Mouse (Mus musculus) lung, adult 2 months (tissue): ENCODE measurements around the gene Efnb3. TPM values are rescaled to one million over a fixed set of nuclear protein-coding genes. Genes with fewer than 3 reads are reported as not detected.

Experiments
- DNase-seq: peaks from one replicate; pipeline ENCODE4 v3.0.0; 2022
- H3K4me1 ChIP-seq: fragments of 200-500 bp; 2 replicates; pipeline ENCODE4 v1.6.1; 2011; ENCODE audit warnings: low read length; ENCODE audit not compliant: control insufficient read depth, insufficient read depth
- H3K4me3 ChIP-seq: fragments of 200-500 bp; replicated peaks from 2 replicates; pipeline ENCODE3; 2011; ENCODE audit warnings: low read depth, mild to moderate bottlenecking, control low read depth, low read length; ENCODE audit errors: extremely low read depth
- CTCF ChIP-seq: fragments of 200-500 bp; IDR thresholded peaks from 2 replicates; pipeline ENCODE4 v1.5.1; 2011; ENCODE audit warnings: mild to moderate bottlenecking, low read length, control low read depth; ENCODE audit not compliant: insufficient read depth
- POLR2A ChIP-seq: fragments of 200-500 bp; IDR thresholded peaks from 2 replicates; pipeline ENCODE4 v1.6.1; 2011; ENCODE audit warnings: low read depth, mild to moderate bottlenecking, control low read depth, low read length, borderline replicate concordance; ENCODE audit errors: extremely low read depth
- WGBS: fragments of 180-500 bp; shearing (Covaris S2); methylation state at CpG from one replicate; pipeline ENCODE4 v1.1.7; 2018; 5-methylcytosine and 5-hydroxymethylcytosine counted together
- polyA plus RNA-seq: library from polyadenylated mRNA; depleted of rRNA; stranded (reverse); fragments of >200 nt; gene quantifications from 2 replicates; pipeline ENCODE4 v1.2.3, GENCODE M21; 2012

Efnb3 gene
- polyA plus RNA-seq, 1 experiment = 0.88 TPM

GRCm38 (mm10) chr11:69601768-69602167 is 41.8 kb upstream of the Efnb3 start:
- WGBS = 57% methylated on average over 3 of the region's 3 CpGs
- TF ChIP-seq POLR2A (no peak), CTCF (no peak)
- no peaks in the 10 kb centered on the region; the same call in 1 of the 2 replicates for H3K4me1 ChIP-seq

GRCm38 (mm10) chr11:69600098-69600497 is 40.1 kb upstream of the Efnb3 start:
- TF ChIP-seq CTCF (no peak), POLR2A (no peak)
- no peak overlapping the region for H3K4me3 ChIP-seq
- 23% methylated on average over 6 of the region's 6 CpGs for WGBS
- no peaks in the 10 kb centered on the region for H3K4me1 ChIP-seq
- DNase-seq = no peak

More at GRCm38 (mm10) chr11:69601768-69602167, 41.8 kb upstream of the Efnb3 start:
- no peak for DNase-seq
- H3K4me3 ChIP-seq = no peak overlapping the region

- DNase-seq = no peak
- Histone ChIP-seq H3K4me3 (no peak overlapping the region), H3K4me1 (no peaks in the 10 kb centered on the region)
- TF ChIP-seq POLR2A (no peak), CTCF (no peak)
- WGBS = 18% methylated on average over 9 of the region's 9 CpGs
These were observed 39.4 kb upstream of the Efnb3 start for GRCm38 (mm10) chr11:69599436-69599835.

GRCm38 (mm10) chr11:69594853-69595252 is 34.8 kb upstream of the Efnb3 start:
- H3K4me3 ChIP-seq = no peak overlapping the region
- DNase-seq = no peak
- 95% methylated on average over 6 of the region's 6 CpGs for WGBS
- no peaks in the 10 kb centered on the region for H3K4me1 ChIP-seq
- TF ChIP-seq POLR2A (no peak), CTCF (no peak)

GRCm38 (mm10) chr11:69592799-69593198 is 32.8 kb upstream of the Efnb3 start:
- no peak for TF ChIP-seq POLR2A
- no peak for TF ChIP-seq CTCF
- Histone ChIP-seq H3K4me3 (no peak overlapping the region), H3K4me1 (no peaks in the 10 kb centered on the region)
- DNase-seq = no peak
- 75% methylated on average over 4 of the region's 4 CpGs for WGBS

- DNase-seq = no peak
- H3K4me1 ChIP-seq = no peaks in the 10 kb centered on the region
- TF ChIP-seq POLR2A (no peak), CTCF (no peak)
- 73% methylated on average over 7 of the region's 7 CpGs for WGBS
- no peak overlapping the region for H3K4me3 ChIP-seq
These were observed 32.1 kb upstream of the Efnb3 start for GRCm38 (mm10) chr11:69591899-69592637.

GRCm38 (mm10) chr11:69591424-69591823 is 31.4 kb upstream of the Efnb3 start:
- H3K4me3 ChIP-seq = no peak overlapping the region
- DNase-seq = no peak
- 87% methylated on average over 3 of the region's 3 CpGs for WGBS
- no peaks in the 10 kb centered on the region for H3K4me1 ChIP-seq
- TF ChIP-seq CTCF (no peak), POLR2A (no peak)

- no peak for DNase-seq
- no peaks in the 10 kb centered on the region for H3K4me1 ChIP-seq
- WGBS = 91% methylated on average over 8 of the region's 8 CpGs
- H3K4me3 ChIP-seq = no peak overlapping the region
- no peak for TF ChIP-seq POLR2A
- TF ChIP-seq CTCF = no peak
These were observed 30.6 kb upstream of the Efnb3 start for GRCm38 (mm10) chr11:69590622-69591021.

- WGBS = 89% methylated on average over 22 of the region's 22 CpGs
These were observed 29.3 kb upstream of the Efnb3 start for GRCm38 (mm10) chr11:69589207-69589834.

More at GRCm38 (mm10) chr11:69589207-69589834, 29.3 kb upstream of the Efnb3 start:
- DNase-seq = no peak
- Histone ChIP-seq H3K4me3 (no peak overlapping the region), H3K4me1 (no peaks in the 10 kb centered on the region)
- TF ChIP-seq CTCF = no peak
- no peak for TF ChIP-seq POLR2A
